In the genomic region with DNA sequence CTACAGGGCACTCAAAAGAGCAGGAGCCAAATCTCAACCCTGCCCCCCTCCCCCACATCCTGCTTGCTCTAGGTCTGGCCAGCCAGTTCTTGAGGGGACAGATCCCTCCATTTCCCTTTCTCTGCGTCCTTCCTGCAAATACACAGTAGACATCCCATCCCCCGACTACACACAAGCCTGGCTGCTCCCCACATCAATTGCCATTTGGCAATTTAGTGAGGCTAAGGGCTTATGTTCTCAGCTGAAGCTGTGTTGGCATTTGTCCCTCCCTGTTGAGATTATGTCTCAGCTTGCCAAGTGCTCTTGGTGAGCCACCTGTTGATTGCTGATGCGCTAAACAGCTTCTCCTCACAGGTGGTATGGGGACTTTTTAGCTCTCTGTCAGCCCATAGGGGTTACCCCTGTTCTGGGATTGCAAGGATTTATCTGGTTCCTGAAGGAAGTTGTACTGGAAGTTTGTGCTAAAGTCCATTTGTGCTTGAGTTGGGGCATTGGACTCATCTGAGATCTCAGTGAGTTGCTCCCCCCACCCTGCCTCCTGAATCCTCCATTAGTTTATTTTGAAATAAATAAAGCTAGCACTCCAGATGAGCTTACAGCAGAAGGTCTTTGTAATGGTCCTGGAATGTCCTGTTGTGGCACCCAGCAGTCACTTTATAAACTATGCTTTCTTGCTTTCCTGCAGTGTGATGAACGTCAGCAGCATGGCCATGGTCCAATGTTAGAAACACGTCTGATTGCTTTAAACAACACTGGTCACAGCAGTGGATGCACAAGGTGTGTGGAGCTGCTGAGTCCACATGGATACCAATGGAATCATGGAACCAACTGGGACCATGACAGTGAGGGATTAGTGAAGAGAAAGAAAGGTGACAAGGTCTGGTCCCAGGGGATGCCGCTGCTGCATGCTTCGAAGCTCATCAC, we compare ENCODE assay signal across 16 mouse cellular contexts.
DNase-seq lines count a peak whose midpoint lies in the region; ATAC-seq and TF ChIP-seq lines count a peak whose summit lies in the region.
"Had no signal": no experiment of that assay in that cellular context is flagged by ENCODE, and none has a peak within 500 bp of the region (broad histone marks: within the 10 kb centered on the region; RNA-seq: fewer than 3 reads in every experiment).

No protein-coding gene starts in this region.

- intact Hi-C loops in heart, adult 2 months (cut with DNase I) = no loop called here

- H3K27ac ChIP-seq in heart, embryonic 10.5 days = peak overlapping the region; percentile 59
- no peak overlapping the region for H3K27ac ChIP-seq in heart, adult 2 months
- no peak overlapping the region for H3K27ac ChIP-seq in lung, embryonic 15.5 days
- H3K27ac ChIP-seq in heart, postnatal 0 days (ENCODE audit: low read depth) = peak overlapping the region; percentile 60
- H3K27ac ChIP-seq: hindbrain, embryonic 15.5 days; neural tube, embryonic 12.5 days had no signal

- no peaks in the 10 kb centered on the region for H3K36me3 ChIP-seq in heart, embryonic 10.5 days
- no peaks in the 10 kb centered on the region for H3K36me3 ChIP-seq in heart, adult 2 months (ENCODE audit: control insufficient read depth, insufficient read depth, low read length)
- no peaks in the 10 kb centered on the region for H3K36me3 ChIP-seq in lung, embryonic 15.5 days
- H3K36me3 ChIP-seq in heart, postnatal 0 days (replicated peaks; ENCODE audit: control insufficient read depth, insufficient read depth, low read length) = no peaks in the 10 kb centered on the region
- H3K36me3 ChIP-seq: hindbrain, embryonic 15.5 days; neural tube, embryonic 12.5 days had no signal

- no peak for TF ChIP-seq EP300 in heart, adult 2 months (IDR thresholded peaks at IDR 0.05; ENCODE audit: insufficient read depth, low read depth, low read length)
- no peak for TF ChIP-seq EP300 in heart, postnatal 0 days (IDR thresholded peaks at IDR 0.05; ENCODE audit: low read depth)

- H3K9ac ChIP-seq in heart, adult 2 months (ENCODE audit: low read depth, low read length) = no peak overlapping the region
- H3K9ac ChIP-seq in lung, embryonic 15.5 days = no peak overlapping the region
- H3K9ac ChIP-seq in heart, postnatal 0 days (replicated peaks; ENCODE audit: low read depth, low read length) = no peak overlapping the region
- H3K9ac ChIP-seq: hindbrain, embryonic 15.5 days; neural tube, embryonic 12.5 days had no signal

- H3K27me3 ChIP-seq in heart, embryonic 10.5 days (ENCODE audit: insufficient read depth, poor library complexity, severe bottlenecking) = no peaks in the 10 kb centered on the region
- no peaks in the 10 kb centered on the region for H3K27me3 ChIP-seq in heart, adult 2 months (ENCODE audit: control insufficient read depth, insufficient read depth, low read length)
- H3K27me3 ChIP-seq in lung, embryonic 15.5 days = no peaks in the 10 kb centered on the region
- H3K27me3 ChIP-seq in heart, postnatal 0 days (ENCODE audit: control insufficient read depth, insufficient read depth, low read length) = no peaks in the 10 kb centered on the region
- H3K27me3 ChIP-seq: hindbrain, embryonic 15.5 days; neural tube, embryonic 12.5 days had no signal

- H3K9me3 ChIP-seq in heart, embryonic 10.5 days = no peaks in the 10 kb centered on the region
- no peaks in the 10 kb centered on the region for H3K9me3 ChIP-seq in lung, embryonic 15.5 days
- no peaks in the 10 kb centered on the region for H3K9me3 ChIP-seq in heart, postnatal 0 days (replicated peaks; ENCODE audit: control insufficient read depth, low read length)
- H3K9me3 ChIP-seq: hindbrain, embryonic 15.5 days; neural tube, embryonic 12.5 days had no signal

- ATAC-seq in lung, embryonic 15.5 days (ENCODE audit: borderline replicate concordance, extremely low read depth, low FRiP score, low TSS enrichment) = peak; percentile 64; the same call in 1 of the 2 replicates
- peak; percentile 21; the same call in 1 of the 2 replicates for ATAC-seq in heart, postnatal 0 days (ENCODE audit: insufficient read depth, low read depth)
- ATAC-seq in monocyte, adult 5-6 weeks (replicated peaks; ENCODE audit: insufficient number of reproducible peaks, low FRiP score, low TSS enrichment, poor library complexity, severe bottlenecking) = no peak

- WGBS in heart, embryonic 10.5 days = 73% methylated on average over 7 of the region's 7 CpGs
- WGBS in heart, adult 2 months = 45% methylated on average over 7 of the region's 7 CpGs
- WGBS in lung, embryonic 15.5 days = 37% methylated on average over 7 of the region's 7 CpGs
- WGBS in lung, adult 2 months = 49% methylated on average over 7 of the region's 7 CpGs
- WGBS in heart, postnatal 0 days = 44% methylated on average over 7 of the region's 7 CpGs

- no peaks in the 10 kb centered on the region for H3K79me2 ChIP-seq in heart, adult 2 months (replicated peaks; ENCODE audit: control insufficient read depth, insufficient read depth, low read length)

- DNase-seq in heart, embryonic 10.5 days (ENCODE audit: low spot score) = no peak
- DNase-seq in heart, adult 2 months = no peak
- no peak for DNase-seq in lung, adult 2 months
- peak; percentile 61 for DNase-seq in heart, postnatal 0 days (ENCODE audit: low spot score)
- DNase-seq in lung, postnatal 10 days = peak; percentile 65
- no peak for DNase-seq in urinary bladder, adult 2 months (ENCODE audit: low spot score)
- DNase-seq: gastrocnemius, postnatal 10 days; kidney, adult 9 months; right cerebral cortex, adult 18-20 months; thymus, postnatal 36 days had no signal

- no peak for TF ChIP-seq POLR2A in heart, adult 2 months (IDR thresholded peaks at IDR 0.05; ENCODE audit: insufficient read depth, low read depth, low read length)
- no peak for TF ChIP-seq POLR2A in lung, adult 2 months (IDR thresholded peaks at IDR 0.05; ENCODE audit: borderline replicate concordance, extremely low read depth, low read depth, low read length)

- H3K4me3 ChIP-seq in heart, embryonic 10.5 days = no peak overlapping the region
- no peak overlapping the region for H3K4me3 ChIP-seq in heart, adult 2 months
- no peak overlapping the region for H3K4me3 ChIP-seq in lung, embryonic 15.5 days
- no peak overlapping the region for H3K4me3 ChIP-seq in lung, adult 2 months (replicated peaks; ENCODE audit: extremely low read depth, low read depth, low read length)
- no peak overlapping the region for H3K4me3 ChIP-seq in heart, postnatal 0 days (ENCODE audit: low read depth, low read length)
- H3K4me3 ChIP-seq: erythroblast, embryonic 14.5 days; hindbrain, embryonic 15.5 days; neural tube, embryonic 12.5 days had no signal

- no peak overlapping the region for H3K4me2 ChIP-seq in lung, embryonic 15.5 days
- no peak overlapping the region for H3K4me2 ChIP-seq in heart, postnatal 0 days (ENCODE audit: low read depth, low read length)
- H3K4me2 ChIP-seq: hindbrain, embryonic 15.5 days; liver, embryonic 11.5 days; neural tube, embryonic 12.5 days had no signal

- TF ChIP-seq CTCF in heart, adult 2 months (IDR thresholded peaks at IDR 0.05) = no peak
- no peak for TF ChIP-seq CTCF in lung, adult 2 months (IDR thresholded peaks at IDR 0.05; ENCODE audit: insufficient read depth, low read length)
- no peak for TF ChIP-seq CTCF in heart, postnatal 0 days (IDR thresholded peaks at IDR 0.05; ENCODE audit: low read depth)

- H3K4me1 ChIP-seq in heart, embryonic 10.5 days = peaks cover 20% of the 10 kb centered on the region
- H3K4me1 ChIP-seq in heart, adult 2 months (ENCODE audit: control insufficient read depth, insufficient read depth, low read length) = no peaks in the 10 kb centered on the region; the same call in 1 of the 2 replicates
- peaks cover 11% of the 10 kb centered on the region for H3K4me1 ChIP-seq in lung, embryonic 15.5 days
- no peaks in the 10 kb centered on the region for H3K4me1 ChIP-seq in lung, adult 2 months (ENCODE audit: control insufficient read depth, insufficient read depth, low read length)
- H3K4me1 ChIP-seq in heart, postnatal 0 days (ENCODE audit: control insufficient read depth, insufficient read depth) = peaks cover 15% of the 10 kb centered on the region
- H3K4me1 ChIP-seq: hindbrain, embryonic 15.5 days; neural tube, embryonic 12.5 days had no signal

Comparison
In these comparisons a context has a peak if more than half of its experiments do, and no peak if none do; other contexts are left out.
1. DNase-seq: peak in heart, postnatal 0 days (single experiment) and lung, postnatal 10 days (single experiment); none in heart, embryonic 10.5 days (single experiment), heart, adult 2 months (0 of 2), lung, adult 2 months (single experiment) and urinary bladder, adult 2 months (single experiment).
2. H3K27ac ChIP-seq: peak in heart, embryonic 10.5 days (single experiment) and heart, postnatal 0 days (single experiment); none in heart, adult 2 months (single experiment) and lung, embryonic 15.5 days (single experiment).